Mouse (Mus musculus) neural tube, embryonic 15.5 days (tissue): ENCODE data around the gene Hdac7. TPM values are rescaled to one million over a fixed set of nuclear protein-coding genes. Genes with fewer than 3 reads are reported as not detected.

Experiments
- ATAC-seq: fragments of 200-750 bp; cut with Nextera tagmentation; 2 replicates; pipeline ENCODE4 v1.8.0; 2017; ENCODE audit warnings: mild to moderate bottlenecking, moderate TSS enrichment, moderate library complexity; ENCODE audit not compliant: low FRiP score
- H3K27ac ChIP-seq: fragments of 300-500 bp; sonication (generic); replicated peaks from 2 replicates; pipeline ENCODE4 v1.5.1; 2015; ENCODE audit warnings: mild to moderate bottlenecking, inconsistent platforms
- H3K27me3 ChIP-seq: fragments of 300-500 bp; sonication (generic); replicated peaks from 2 replicates; pipeline ENCODE4 v1.6.1; 2015; ENCODE audit warnings: inconsistent platforms
- H3K36me3 ChIP-seq: fragments of 300-500 bp; sonication (generic); 2 replicates; pipeline ENCODE4 v1.6.1; 2015; ENCODE audit warnings: inconsistent platforms
- H3K4me1 ChIP-seq: fragments of 300-500 bp; sonication (generic); 2 replicates; pipeline ENCODE4 v1.6.1; 2015; ENCODE audit warnings: inconsistent platforms
- H3K4me2 ChIP-seq: fragments of 300-500 bp; sonication (generic); 2 replicates; pipeline ENCODE4 v1.6.1; 2015; ENCODE audit warnings: inconsistent platforms, mild to moderate bottlenecking, moderate library complexity
- H3K4me3 ChIP-seq: fragments of 300-500 bp; sonication (generic); replicated peaks from 2 replicates; pipeline ENCODE4 v1.5.1; 2015; ENCODE audit warnings: mild to moderate bottlenecking, inconsistent platforms
- H3K9ac ChIP-seq: fragments of 300-500 bp; sonication (generic); replicated peaks from 2 replicates; pipeline ENCODE4 v1.6.1; 2015; ENCODE audit warnings: mild to moderate bottlenecking, inconsistent platforms
- H3K9me3 ChIP-seq: fragments of 300-500 bp; sonication (generic); replicated peaks from 2 replicates; pipeline ENCODE4 v1.6.1; 2016; ENCODE audit warnings: inconsistent platforms
- WGBS: fragments of 180-500 bp; shearing (Covaris S2); methylation state at CpG from one replicate; pipeline ENCODE4 v1.1.7; 2015; ENCODE audit warnings: mixed read lengths; 5-methylcytosine and 5-hydroxymethylcytosine counted together
- polyA plus RNA-seq: library from polyadenylated mRNA; unstranded; fragments of >200 nt; fragmentation: Nextera tagmentation; extraction: Ambion mirVana; gene quantifications from 2 replicates; pipeline ENCODE4 v1.2.1, GENCODE M21; 2015

Hdac7 gene
- polyA plus RNA-seq, 1 experiment from 2014 or later = 26.5 TPM

- 63% methylated on average over 10 of the region's 10 CpGs for WGBS
- H3K36me3 ChIP-seq = no peaks in the 10 kb centered on the region
- no peak overlapping the region for H3K4me3 ChIP-seq
- H3K27me3 ChIP-seq = no peaks in the 10 kb centered on the region
- H3K9ac ChIP-seq = no peak overlapping the region
- H3K27ac ChIP-seq = 0 out of 2 replicates have a peak overlapping the region, but pooled peaks have one; percentile 4
- no peaks in the 10 kb centered on the region for H3K9me3 ChIP-seq
- no peak for ATAC-seq
- H3K4me2 ChIP-seq = no peak overlapping the region
- peaks cover 64% of the 10 kb centered on the region for H3K4me1 ChIP-seq
These were observed 22.9 kb downstream of the Hdac7 start for GRCm38 (mm10) chr15:97821321-97821982.

GRCm38 (mm10) chr15:97819937-97820336 lies 24.4 kb downstream of the Hdac7 start:
- Histone ChIP-seq H3K9me3 (no peaks in the 10 kb centered on the region), H3K27ac (0 out of 2 replicates have a peak overlapping the region, but pooled peaks have one; percentile 18), H3K4me3 (no peak overlapping the region), H3K9ac (no peak overlapping the region), H3K27me3 (no peaks in the 10 kb centered on the region), H3K4me2 (no peak overlapping the region), H3K4me1 (peaks cover 53% of the 10 kb centered on the region), H3K36me3 (no peaks in the 10 kb centered on the region)
- WGBS = 83% methylated on average over 9 of the region's 9 CpGs
- ATAC-seq = no peak

DNA sequence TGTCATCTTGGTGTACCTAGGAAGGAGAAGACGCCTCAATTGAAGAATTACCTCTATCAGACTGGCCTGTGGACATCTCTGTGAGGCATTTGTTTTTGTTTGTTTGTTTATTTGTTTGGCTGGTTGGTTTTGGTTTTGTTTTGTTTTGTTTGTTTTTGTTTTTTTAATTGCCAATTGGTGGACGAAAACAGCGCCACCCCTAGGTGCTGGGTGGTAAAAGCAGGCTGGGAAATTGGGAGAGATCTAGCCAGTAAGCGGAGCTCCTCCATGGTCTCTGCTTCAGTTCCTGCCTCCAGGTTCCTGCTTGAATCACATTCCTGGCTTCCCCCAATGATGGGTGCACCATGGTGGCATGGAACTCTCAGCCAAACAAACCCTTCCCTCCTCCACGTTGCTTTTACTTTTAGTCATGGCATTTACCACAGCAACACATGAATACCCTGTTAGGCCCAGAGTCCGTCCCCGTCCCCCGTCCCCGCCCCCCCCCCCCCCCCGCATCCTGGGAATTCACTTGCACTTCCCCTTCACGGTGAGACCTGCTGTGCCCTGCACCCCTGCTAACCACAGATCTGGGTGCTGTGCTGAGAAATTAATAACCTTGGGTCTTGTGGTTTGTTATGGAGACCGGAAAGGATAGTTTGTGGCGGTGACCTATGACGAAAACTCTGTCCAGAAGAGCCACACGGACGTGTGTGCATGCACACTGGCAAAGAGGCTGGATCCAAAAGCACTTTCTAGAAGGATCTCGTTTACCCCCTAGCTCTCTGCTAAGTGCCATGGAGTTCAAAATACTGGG lies 27.9 kb downstream of the Hdac7 start:
- no peaks in the 10 kb centered on the region for H3K27me3 ChIP-seq
- no peak for ATAC-seq
- H3K27ac ChIP-seq = no peak overlapping the region
- peaks cover 52% of the 10 kb centered on the region for H3K4me1 ChIP-seq
- WGBS = 90% methylated on average over 17 of the region's 17 CpGs
- H3K4me3 ChIP-seq = no peak overlapping the region
- no peak overlapping the region for H3K4me2 ChIP-seq
- no peaks in the 10 kb centered on the region for H3K36me3 ChIP-seq
- no peak overlapping the region for H3K9ac ChIP-seq
- H3K9me3 ChIP-seq = no peaks in the 10 kb centered on the region

- WGBS = 95% methylated on average over 4 of the region's 4 CpGs
These were observed 29.0 kb downstream of the Hdac7 start for GRCm38 (mm10) chr15:97815254-97815653.

DNA sequence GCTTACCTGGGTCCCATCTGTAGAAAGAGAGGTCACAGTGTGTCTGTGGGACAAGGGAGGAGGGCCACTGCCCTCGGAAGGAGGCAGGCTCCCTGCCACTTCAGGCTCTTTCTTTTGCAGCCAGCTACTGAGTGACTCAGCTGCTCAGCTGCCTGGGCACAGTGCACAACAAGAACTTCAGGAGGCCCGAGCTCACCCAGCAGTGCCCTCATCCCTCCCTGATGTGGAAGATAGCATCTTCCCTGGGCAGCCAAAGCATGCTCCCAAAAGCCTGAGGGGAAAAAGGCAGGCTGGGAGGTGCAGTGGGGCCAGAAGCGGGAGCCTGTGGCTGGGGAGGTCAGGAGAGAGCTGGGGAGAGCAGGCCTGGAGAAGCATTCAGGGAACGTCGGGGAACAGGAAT lies 29.6 kb downstream of the Hdac7 start:
- ATAC-seq = no peak
- Histone ChIP-seq H3K36me3 (peaks cover 6% of the 10 kb centered on the region), H3K4me2 (no peak overlapping the region), H3K9me3 (no peaks in the 10 kb centered on the region), H3K9ac (no peak overlapping the region), H3K27me3 (no peaks in the 10 kb centered on the region), H3K27ac (no peak overlapping the region), H3K4me3 (no peak overlapping the region), H3K4me1 (peaks cover 53% of the 10 kb centered on the region)
- 64% methylated on average over 5 of the region's 5 CpGs for WGBS

More at GRCm38 (mm10) chr15:97815254-97815653, 29.0 kb downstream of the Hdac7 start:
- Histone ChIP-seq H3K36me3 (peaks cover 5% of the 10 kb centered on the region), H3K4me3 (no peak overlapping the region), H3K9ac (no peak overlapping the region), H3K27ac (no peak overlapping the region), H3K4me1 (peaks cover 54% of the 10 kb centered on the region), H3K9me3 (no peaks in the 10 kb centered on the region), H3K4me2 (no peak overlapping the region), H3K27me3 (no peaks in the 10 kb centered on the region)
- ATAC-seq = no peak

DNA sequence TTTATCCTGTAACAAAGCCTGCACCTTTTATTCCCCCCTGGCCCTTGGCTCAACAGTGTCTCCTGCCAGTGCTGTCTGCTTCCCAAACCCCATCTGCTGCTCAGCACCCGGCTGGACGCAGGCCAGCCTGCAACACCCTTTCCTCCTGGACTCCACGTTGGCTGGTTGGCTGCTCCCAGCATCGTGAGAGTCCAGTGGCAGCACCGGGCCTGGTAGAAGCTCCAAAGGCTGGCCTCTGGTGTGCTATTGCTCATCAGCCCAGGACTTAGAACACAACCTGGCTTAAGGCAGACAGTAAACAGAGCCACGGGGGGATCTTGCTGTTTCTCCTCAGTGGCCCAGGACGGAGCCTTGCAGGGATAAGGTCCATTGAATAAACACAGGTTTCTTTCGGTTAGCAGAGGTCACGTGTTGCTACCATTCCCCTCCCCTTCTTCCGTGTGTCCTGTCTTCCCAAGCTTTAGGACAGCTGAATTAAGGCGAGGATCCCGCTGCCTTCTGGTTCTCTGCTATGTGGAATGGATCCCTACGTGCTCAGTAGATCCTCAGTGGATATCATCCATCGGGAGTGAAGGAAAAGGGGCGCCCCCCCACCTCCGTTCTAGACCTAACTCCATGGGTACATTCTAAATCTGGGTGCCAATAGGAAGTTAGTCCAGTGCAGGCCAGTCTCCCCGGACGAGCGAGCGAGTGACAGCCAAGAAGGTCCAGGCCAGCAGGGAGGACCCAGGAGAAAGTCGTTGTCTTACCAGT lies 30.7 kb downstream of the Hdac7 start:
- Histone ChIP-seq H3K4me3 (no peak overlapping the region), H3K27ac (peak overlapping the region; percentile 60; the same call in 1 of the 2 replicates), H3K27me3 (no peaks in the 10 kb centered on the region), H3K36me3 (peaks cover 14% of the 10 kb centered on the region), H3K9ac (0 out of 2 replicates have a peak overlapping the region, but pooled peaks have one; percentile 14), H3K9me3 (no peaks in the 10 kb centered on the region), H3K4me1 (peaks cover 50% of the 10 kb centered on the region), H3K4me2 (no peak overlapping the region)
- WGBS = 59% methylated on average over 21 of the region's 21 CpGs
- no peak for ATAC-seq

DNA sequence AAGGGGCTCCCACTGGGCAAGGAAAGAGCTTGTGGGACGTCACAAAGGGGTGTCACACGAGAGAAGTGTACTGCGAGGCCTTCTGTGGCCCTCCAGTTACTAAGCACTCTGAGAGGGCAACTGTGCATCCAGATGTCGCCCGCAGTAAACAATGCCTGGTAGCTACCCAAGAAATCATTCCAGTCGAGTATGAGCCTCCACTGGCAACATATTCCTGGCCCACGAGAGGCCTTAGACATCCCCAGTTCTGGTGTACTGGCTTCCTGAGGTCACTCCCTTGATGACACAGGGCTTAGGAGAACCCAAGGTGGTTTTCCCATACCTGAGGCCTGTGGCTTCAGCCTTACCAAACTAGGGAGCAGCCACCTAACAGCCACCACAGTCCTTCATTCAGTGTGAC lies 31.4 kb downstream of the Hdac7 start:
- WGBS = 44% methylated on average over 7 of the region's 7 CpGs
- Histone ChIP-seq H3K27ac (peak overlapping the region; percentile 65), H3K27me3 (no peaks in the 10 kb centered on the region), H3K36me3 (peaks cover 21% of the 10 kb centered on the region), H3K4me3 (no peak overlapping the region), H3K4me1 (peaks cover 48% of the 10 kb centered on the region), H3K9ac (no peak overlapping the region), H3K9me3 (no peaks in the 10 kb centered on the region), H3K4me2 (no peak overlapping the region)
- 0 out of 2 replicates have a peak, but pooled peaks have one; percentile 1 for ATAC-seq

- Histone ChIP-seq H3K4me3 (no peak overlapping the region), H3K4me2 (no peak overlapping the region), H3K36me3 (peaks cover 28% of the 10 kb centered on the region), H3K4me1 (peaks cover 48% of the 10 kb centered on the region), H3K27me3 (no peaks in the 10 kb centered on the region), H3K27ac (peak overlapping the region; percentile 65), H3K9me3 (no peaks in the 10 kb centered on the region), H3K9ac (0 out of 2 replicates have a peak overlapping the region, but pooled peaks have one; percentile 10)
- ATAC-seq = peak; percentile 42
- WGBS = 39% methylated on average over 6 of the region's 6 CpGs
These were observed 32.2 kb downstream of the Hdac7 start for GRCm38 (mm10) chr15:97812126-97812525.

DNA sequence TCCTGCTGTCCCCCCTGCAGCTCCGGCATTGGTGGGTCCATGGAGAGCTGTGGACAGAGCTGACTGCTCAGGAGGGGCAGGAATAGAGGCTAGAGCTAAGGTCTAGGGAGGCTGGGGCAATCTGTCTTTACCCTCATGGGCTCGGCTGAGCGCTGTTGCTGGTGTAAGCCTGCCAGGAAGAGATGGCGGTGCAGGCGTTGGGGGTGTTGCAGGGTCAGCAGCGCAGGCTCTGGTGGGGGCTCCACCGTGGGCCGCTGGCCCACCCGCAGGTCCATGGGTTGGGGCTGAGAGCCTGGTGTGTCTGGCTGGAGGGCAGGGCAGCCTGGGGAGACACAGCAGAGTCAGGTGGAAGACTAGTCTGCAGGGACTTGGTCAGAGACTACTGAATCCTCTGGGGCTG lies 33.0 kb downstream of the Hdac7 start:
- no peak overlapping the region for H3K9ac ChIP-seq
- H3K36me3 ChIP-seq = peaks cover 36% of the 10 kb centered on the region
- no peaks in the 10 kb centered on the region for H3K27me3 ChIP-seq
- H3K27ac ChIP-seq = peak overlapping the region; percentile 65; the same call in 1 of the 2 replicates
- no peak overlapping the region for H3K4me3 ChIP-seq
- ATAC-seq = no peak
- H3K4me2 ChIP-seq = no peak overlapping the region
- no peaks in the 10 kb centered on the region for H3K9me3 ChIP-seq
- peaks cover 48% of the 10 kb centered on the region for H3K4me1 ChIP-seq
- WGBS = 83% methylated on average over 9 of the region's 9 CpGs

GRCm38 (mm10) chr15:97810399-97810798 lies 33.9 kb downstream of the Hdac7 start:
- Histone ChIP-seq H3K9ac (no peak overlapping the region), H3K36me3 (peaks cover 39% of the 10 kb centered on the region), H3K4me1 (peaks cover 48% of the 10 kb centered on the region), H3K9me3 (no peaks in the 10 kb centered on the region), H3K4me2 (no peak overlapping the region), H3K27me3 (no peaks in the 10 kb centered on the region), H3K4me3 (no peak overlapping the region), H3K27ac (no peak overlapping the region)
- WGBS = 93% methylated on average over 5 of the region's 5 CpGs
- ATAC-seq = no peak

GRCm38 (mm10) chr15:97809942-97810341 lies 34.4 kb downstream of the Hdac7 start:
- Histone ChIP-seq H3K4me1 (peaks cover 44% of the 10 kb centered on the region), H3K9me3 (no peaks in the 10 kb centered on the region), H3K4me3 (no peak overlapping the region), H3K36me3 (peaks cover 42% of the 10 kb centered on the region), H3K9ac (no peak overlapping the region), H3K27ac (no peak overlapping the region), H3K27me3 (no peaks in the 10 kb centered on the region), H3K4me2 (no peak overlapping the region)
- 87% methylated on average over 5 of the region's 5 CpGs for WGBS
- ATAC-seq = no peak
